Mouse (Mus musculus) liver, embryonic 11.5 days (tissue): ENCODE results near the gene Mier2. TPM values are rescaled to one million over a fixed set of nuclear protein-coding genes. Genes with fewer than 3 reads are reported as not detected.

ENCODE experiments used
- ATAC-seq: fragments of 200-750 bp; cut with Nextera tagmentation; replicated peaks from 2 replicates; pipeline ENCODE4 v1.8.0; 2017; ENCODE audit warnings: moderate number of reproducible peaks, mild to moderate bottlenecking, moderate TSS enrichment, moderate library complexity; ENCODE audit not compliant: low FRiP score
- DNase-seq: peaks from one replicate; pipeline ENCODE4 v3.0.0-alpha.2; 2017; ENCODE audit warnings: low spot score
- H3K27ac ChIP-seq: fragments of 300-500 bp; sonication (generic); 2 replicates; pipeline ENCODE4 v1.5.1; 2014; ENCODE audit warnings: mild to moderate bottlenecking, low read depth, low read length, control low read depth
- H3K27me3 ChIP-seq: fragments of 300-500 bp; sonication (generic); replicated peaks from 2 replicates; pipeline ENCODE4 v1.6.1; 2014; ENCODE audit warnings: low read length, mixed read lengths; ENCODE audit not compliant: control insufficient read depth, insufficient read depth
- H3K36me3 ChIP-seq: fragments of 300-500 bp; sonication (generic); 2 replicates; pipeline ENCODE4 v1.6.1; 2014; ENCODE audit warnings: mild to moderate bottlenecking, low read length, moderate library complexity, mixed read lengths; ENCODE audit not compliant: control insufficient read depth, insufficient read depth
- H3K4me1 ChIP-seq: fragments of 300-500 bp; sonication (generic); replicated peaks from 2 replicates; pipeline ENCODE4 v1.6.1; 2014; ENCODE audit warnings: low read length, mixed read lengths; ENCODE audit not compliant: control insufficient read depth, insufficient read depth
- H3K4me2 ChIP-seq: fragments of 300-500 bp; sonication (generic); 2 replicates; pipeline ENCODE4 v1.6.1; 2014; ENCODE audit warnings: mild to moderate bottlenecking, control low read depth, moderate library complexity
- H3K4me3 ChIP-seq: fragments of 300-500 bp; sonication (generic); 2 replicates; pipeline ENCODE4 v1.5.1; 2014; ENCODE audit warnings: low read depth, low read length, control low read depth
- H3K9ac ChIP-seq: fragments of 300-500 bp; sonication (generic); 2 replicates; pipeline ENCODE4 v1.6.1; 2014; ENCODE audit warnings: low read depth, low read length, control low read depth
- H3K9me3 ChIP-seq: fragments of 300-500 bp; sonication (generic); 2 replicates; pipeline ENCODE4 v1.6.1; 2016; ENCODE audit warnings: low read length, inconsistent platforms, mixed read lengths; ENCODE audit not compliant: control insufficient read depth
- WGBS: fragments of 180-500 bp; shearing (Covaris S2); extraction: QIAGEN DNeasy Blood & Tissue Kit; methylation state at CpG from one replicate; pipeline ENCODE4 v1.1.7; 2014; 5-methylcytosine and 5-hydroxymethylcytosine counted together
- polyA plus RNA-seq: library from polyadenylated mRNA; unstranded; fragments of >200 nt; fragmentation: Nextera tagmentation; extraction: Ambion mirVana; gene quantifications from 2 replicates; pipeline ENCODE4 v1.2.1, GENCODE M21; 2014

Mier2 gene
- 33.1 and 36.5 TPM in 2 replicates for polyA plus RNA-seq

GRCm38 (mm10) chr10:79554330-79555237, at the start of gene Mier2:
Gene Mier2, minus strand, starts transcription at chr10:79555199.
- Histone ChIP-seq H3K27ac (peak within 1 kb of the TSS; percentile 62), H3K36me3 (0 out of 2 replicates have a peak, but pooled peaks cover 2% of the 10 kb centered on the region), H3K4me3 (peak within 1 kb of the TSS; percentile 92), H3K27me3 (no peaks in the 10 kb centered on the region), H3K9ac (peak within 1 kb of the TSS; percentile 90), H3K4me1 (peaks cover 3% of the 10 kb centered on the region; the same call in 1 of the 2 replicates), H3K9me3 (no peaks in the 10 kb centered on the region), H3K4me2 (peak within 1 kb of the TSS; percentile 92)
- DNase-seq (peak; percentile 80), ATAC-seq (peak; percentile 79)
- WGBS, result under 1% methylated on average over 100 of the region's 108 CpGs

DNA sequence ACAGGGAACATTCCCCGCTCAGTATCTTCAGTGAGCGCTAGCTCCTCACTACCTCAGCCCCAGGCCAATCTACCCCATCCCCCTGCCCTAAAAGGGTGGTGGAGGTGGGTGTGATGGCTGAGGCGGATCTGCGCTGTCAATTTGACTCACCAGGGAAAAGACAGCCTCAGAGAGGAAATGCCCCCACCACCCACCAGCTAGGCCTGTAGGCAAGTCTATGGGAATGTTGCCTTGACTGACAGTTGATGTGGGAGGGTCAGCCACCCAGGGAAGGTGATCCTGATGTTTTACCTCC, 42.9 kb upstream of the Mier2 start:
- no peak overlapping the region for H3K9ac ChIP-seq
- H3K4me3 ChIP-seq, result no peak overlapping the region
- 69% methylated on average over 4 of the region's 4 CpGs for WGBS
- H3K27me3 ChIP-seq, result peaks cover 14% of the 10 kb centered on the region; the same call in 1 of the 2 replicates
- DNase-seq (no peak), ATAC-seq (no peak)
- no peak overlapping the region for H3K27ac ChIP-seq
- no peaks in the 10 kb centered on the region for H3K9me3 ChIP-seq
- no peaks in the 10 kb centered on the region for H3K4me1 ChIP-seq
- H3K36me3 ChIP-seq, result no peaks in the 10 kb centered on the region
- H3K4me2 ChIP-seq, result no peak overlapping the region

GRCm38 (mm10) chr10:79597051-79597935, 42.3 kb upstream of the Mier2 start:
- 31% methylated on average over 13 of the region's 13 CpGs for WGBS
- no peak for ATAC-seq

DNA sequence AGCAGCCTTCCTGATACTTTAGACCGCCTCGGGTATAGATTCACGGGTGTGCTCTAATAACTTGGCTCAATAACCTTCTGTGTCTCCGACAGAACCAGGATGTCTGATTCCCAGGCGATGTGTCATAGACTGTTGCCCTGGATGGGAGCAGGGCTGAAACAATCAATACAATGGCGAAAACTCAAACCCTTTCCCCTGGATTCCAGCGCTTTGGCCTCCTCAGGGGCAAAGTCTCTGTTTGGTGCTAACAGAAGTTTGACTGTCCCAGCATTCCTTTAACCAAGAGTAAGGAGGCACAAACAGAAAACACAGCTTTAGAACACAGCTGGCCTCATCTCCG, 40.6 kb upstream of the Mier2 start:
- Histone ChIP-seq H3K9ac (no peak overlapping the region), H3K4me3 (no peak overlapping the region), H3K4me2 (no peak overlapping the region), H3K36me3 (no peaks in the 10 kb centered on the region), H3K27me3 (peaks cover 14% of the 10 kb centered on the region; the same call in 1 of the 2 replicates), H3K4me1 (no peaks in the 10 kb centered on the region), H3K9me3 (no peaks in the 10 kb centered on the region), H3K27ac (no peak overlapping the region)
- ATAC-seq, result no peak
- DNase-seq, result no peak
- WGBS, result 50% methylated on average over 8 of the region's 8 CpGs

More at GRCm38 (mm10) chr10:79597051-79597935, 42.3 kb upstream of the Mier2 start:
- no peaks in the 10 kb centered on the region for H3K9me3 ChIP-seq
- H3K36me3 ChIP-seq, result no peaks in the 10 kb centered on the region
- peaks cover 14% of the 10 kb centered on the region; the same call in 1 of the 2 replicates for H3K27me3 ChIP-seq
- H3K9ac ChIP-seq, result no peak overlapping the region
- no peak overlapping the region for H3K27ac ChIP-seq
- no peak overlapping the region for H3K4me3 ChIP-seq
- no peak for DNase-seq
- no peaks in the 10 kb centered on the region for H3K4me1 ChIP-seq
- no peak overlapping the region for H3K4me2 ChIP-seq

DNA sequence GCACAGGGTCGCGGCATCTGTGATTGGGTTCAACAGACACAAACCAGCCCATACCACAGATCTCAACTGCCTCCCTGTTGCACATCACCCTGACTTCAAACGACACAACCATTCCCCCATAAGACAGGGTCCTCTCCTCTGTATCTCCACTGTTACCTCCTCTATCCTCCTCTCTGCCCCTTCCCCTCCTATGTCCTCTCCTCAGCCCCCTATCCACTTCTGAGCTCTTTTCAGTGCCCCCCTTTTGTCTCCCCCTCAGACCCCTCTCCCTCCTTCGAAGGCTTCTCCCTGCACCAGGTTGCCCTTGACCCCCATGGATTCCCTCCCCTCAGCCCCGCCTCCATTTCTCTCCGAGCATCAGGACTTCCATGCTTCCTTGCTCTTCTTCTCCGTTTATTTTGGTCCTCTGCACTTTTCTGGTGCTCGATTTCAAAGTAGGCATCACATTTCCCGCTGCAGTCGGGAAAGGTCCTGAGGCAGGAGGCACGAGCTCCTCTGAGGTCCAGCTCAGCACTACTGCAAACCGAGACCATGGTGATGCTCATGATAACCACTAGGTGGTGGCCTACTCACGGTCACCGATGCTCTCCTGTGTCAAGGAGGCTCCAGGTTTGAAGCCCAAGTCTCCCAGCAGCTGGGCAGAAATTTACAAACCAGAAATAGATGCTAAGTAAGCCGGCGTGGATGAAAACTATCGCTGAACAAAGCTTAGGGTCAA, 40.0 kb upstream of the Mier2 start:
- DNase-seq, result no peak
- H3K36me3 ChIP-seq, result no peaks in the 10 kb centered on the region
- no peaks in the 10 kb centered on the region for H3K9me3 ChIP-seq
- no peaks in the 10 kb centered on the region for H3K4me1 ChIP-seq
- WGBS, result 16% methylated on average over 17 of the region's 17 CpGs
- peak; percentile 76 for ATAC-seq
- no peak overlapping the region for H3K4me3 ChIP-seq
- H3K4me2 ChIP-seq, result no peak overlapping the region
- H3K27me3 ChIP-seq, result peaks cover 14% of the 10 kb centered on the region; the same call in 1 of the 2 replicates
- H3K27ac ChIP-seq, result no peak overlapping the region
- no peak overlapping the region for H3K9ac ChIP-seq

- Histone ChIP-seq H3K4me2 (no peak overlapping the region), H3K9ac (no peak overlapping the region), H3K9me3 (no peaks in the 10 kb centered on the region), H3K4me3 (no peak overlapping the region), H3K4me1 (no peaks in the 10 kb centered on the region), H3K27me3 (peaks cover 14% of the 10 kb centered on the region; the same call in 1 of the 2 replicates), H3K36me3 (no peaks in the 10 kb centered on the region), H3K27ac (no peak overlapping the region)
- no peak for DNase-seq
- ATAC-seq, result no peak
- 36% methylated on average over 6 of the region's 6 CpGs for WGBS
These were observed 39.1 kb upstream of the Mier2 start for GRCm38 (mm10) chr10:79594111-79594510.

- H3K36me3 ChIP-seq, result no peaks in the 10 kb centered on the region
- H3K4me3 ChIP-seq, result no peak overlapping the region
- no peak overlapping the region for H3K9ac ChIP-seq
- H3K4me2 ChIP-seq, result no peak overlapping the region
- H3K27ac ChIP-seq, result no peak overlapping the region
- 84% methylated on average over 1 of the region's 1 CpGs for WGBS
- no peaks in the 10 kb centered on the region for H3K9me3 ChIP-seq
- peaks cover 8% of the 10 kb centered on the region; the same call in 1 of the 2 replicates for H3K27me3 ChIP-seq
- no peaks in the 10 kb centered on the region for H3K4me1 ChIP-seq
- ATAC-seq, result no peak
- no peak for DNase-seq
These were observed 35.7 kb upstream of the Mier2 start for GRCm38 (mm10) chr10:79590702-79591101.

GRCm38 (mm10) chr10:79587752-79588126, 32.7 kb upstream of the Mier2 start:
- H3K9me3 ChIP-seq, result no peaks in the 10 kb centered on the region
- no peak overlapping the region for H3K4me3 ChIP-seq
- H3K9ac ChIP-seq, result no peak overlapping the region
- no peaks in the 10 kb centered on the region for H3K36me3 ChIP-seq
- no peaks in the 10 kb centered on the region for H3K27me3 ChIP-seq
- ATAC-seq, result no peak
- no peaks in the 10 kb centered on the region for H3K4me1 ChIP-seq
- H3K4me2 ChIP-seq, result no peak overlapping the region
- no peak for DNase-seq
- H3K27ac ChIP-seq, result no peak overlapping the region
- WGBS, result 54% methylated on average over 4 of the region's 4 CpGs
